Mouse (Mus musculus): Measurements from ENCODE around the gene Kcnh1. TPM values are rescaled to one million over a fixed set of nuclear protein-coding genes. Genes with fewer than 3 reads are reported as not detected.

Gene Kcnh1
- polyA plus RNA-seq, 2 experiments, result under 0.01 TPM; not detected in 1

- H3K4me3 ChIP-seq (ENCODE audit: insufficient read depth in 1 of 2, low read depth in 2 of 2, low read length in 2 of 2), result no peak overlapping the region
- no peaks in the 10 kb centered on the region for H3K9me3 ChIP-seq (ENCODE audit: control insufficient read depth, low read length)
- H3K27ac ChIP-seq, result no peak overlapping the region
- no peaks in the 10 kb centered on the region for H3K36me3 ChIP-seq (replicated peaks; ENCODE audit: control insufficient read depth, insufficient read depth, low read depth)
- DNase-seq (ENCODE audit: low read depth in 3 of 3, low spot score in 3 of 3) (no peak), ATAC-seq (ENCODE audit: insufficient read depth) (peak; percentile 44; the same call in 1 of the 2 replicates)
- H3K4me2 ChIP-seq (ENCODE audit: low read depth), result no peak overlapping the region
- peaks cover 0 to 17% of the 10 kb centered on the region in 2 experiments; a peak in 3 of 4 replicates for H3K4me1 ChIP-seq (replicated peaks; ENCODE audit: control insufficient read depth in 2 of 2, insufficient read depth in 2 of 2, low read length in 1 of 2)
- 32% methylated on average over 6 of the region's 6 CpGs for whole genome bisulfite sequencing (ENCODE audit: insufficient replicate concordance)
- no peak for TF ChIP-seq CTCF (IDR thresholded peaks at IDR 0.05; ENCODE audit: low read depth)
- TF ChIP-seq EP300 (IDR thresholded peaks at IDR 0.05; ENCODE audit: low read depth), result no peak
- H3K9ac ChIP-seq (replicated peaks), result no peak overlapping the region
- no peaks in the 10 kb centered on the region for H3K27me3 ChIP-seq (ENCODE audit: control insufficient read depth, insufficient read depth, low read length)
Measured at GRCm38 (mm10) chr1:192311851-192312438, 121.4 kb downstream of the Kcnh1 start.

GRCm38 (mm10) chr1:192312446-192312845 lies 121.9 kb downstream of the Kcnh1 start:
- H3K9ac ChIP-seq (replicated peaks), result no peak overlapping the region
- no peak overlapping the region for H3K4me2 ChIP-seq (ENCODE audit: low read depth)
- H3K4me3 ChIP-seq (ENCODE audit: insufficient read depth in 1 of 2, low read depth in 2 of 2, low read length in 2 of 2), result no peak overlapping the region
- WGBS (ENCODE audit: insufficient replicate concordance), result 41% methylated on average over 4 of the region's 4 CpGs
- H3K9me3 ChIP-seq (ENCODE audit: control insufficient read depth, low read length), result no peaks in the 10 kb centered on the region
- H3K27me3 ChIP-seq (ENCODE audit: control insufficient read depth, insufficient read depth, low read length), result no peaks in the 10 kb centered on the region
- peaks cover 0 to 17% of the 10 kb centered on the region in 2 experiments; a peak in 3 of 4 replicates for H3K4me1 ChIP-seq (replicated peaks; ENCODE audit: control insufficient read depth in 2 of 2, insufficient read depth in 2 of 2, low read length in 1 of 2)
- no peak for TF ChIP-seq EP300 (IDR thresholded peaks at IDR 0.05; ENCODE audit: low read depth)
- no peak for TF ChIP-seq CTCF (IDR thresholded peaks at IDR 0.05; ENCODE audit: low read depth)
- no peaks in the 10 kb centered on the region for H3K36me3 ChIP-seq (replicated peaks; ENCODE audit: control insufficient read depth, insufficient read depth, low read depth)
- no peak for ATAC-seq (ENCODE audit: insufficient read depth)
- no peak overlapping the region for H3K27ac ChIP-seq
- no peak for DNase-seq (ENCODE audit: low read depth in 3 of 3, low spot score in 3 of 3)

GRCm38 (mm10) chr1:192312998-192313397 lies 122.4 kb downstream of the Kcnh1 start:
- Histone ChIP-seq H3K27me3 (ENCODE audit: control insufficient read depth, insufficient read depth, low read length) (no peaks in the 10 kb centered on the region), H3K27ac (no peak overlapping the region), H3K4me3 (ENCODE audit: insufficient read depth in 1 of 2, low read depth in 2 of 2, low read length in 2 of 2) (no peak overlapping the region), H3K4me1 (replicated peaks; ENCODE audit: control insufficient read depth in 2 of 2, insufficient read depth in 2 of 2, low read length in 1 of 2) (peaks cover 0 to 17% of the 10 kb centered on the region in 2 experiments; a peak in 3 of 4 replicates), H3K4me2 (ENCODE audit: low read depth) (no peak overlapping the region), H3K36me3 (replicated peaks; ENCODE audit: control insufficient read depth, insufficient read depth, low read depth) (no peaks in the 10 kb centered on the region), H3K9ac (replicated peaks) (no peak overlapping the region), H3K9me3 (ENCODE audit: control insufficient read depth, low read length) (no peaks in the 10 kb centered on the region)
- no peak for TF ChIP-seq CTCF (IDR thresholded peaks at IDR 0.05; ENCODE audit: low read depth)
- no peak for TF ChIP-seq EP300 (IDR thresholded peaks at IDR 0.05; ENCODE audit: low read depth)
- DNase-seq (ENCODE audit: low read depth in 3 of 3, low spot score in 3 of 3), result no peak
- WGBS (ENCODE audit: insufficient replicate concordance), result 70% methylated on average over 4 of the region's 4 CpGs
- no peak for ATAC-seq (ENCODE audit: insufficient read depth)

GRCm38 (mm10) chr1:192313571-192313972 lies 123.0 kb downstream of the Kcnh1 start:
- H3K4me1 ChIP-seq (replicated peaks; ENCODE audit: control insufficient read depth in 2 of 2, insufficient read depth in 2 of 2, low read length in 1 of 2), result peaks cover 0 to 17% of the 10 kb centered on the region in 2 experiments; a peak in 3 of 4 replicates
- no peaks in the 10 kb centered on the region for H3K9me3 ChIP-seq (ENCODE audit: control insufficient read depth, low read length)
- DNase-seq (ENCODE audit: low read depth in 3 of 3, low spot score in 3 of 3) (no peak), ATAC-seq (ENCODE audit: insufficient read depth) (peak; percentile 57; the same call in 1 of the 2 replicates)
- H3K4me3 ChIP-seq (ENCODE audit: insufficient read depth in 1 of 2, low read depth in 2 of 2, low read length in 2 of 2), result no peak overlapping the region
- no peak overlapping the region for H3K27ac ChIP-seq
- H3K9ac ChIP-seq (replicated peaks), result no peak overlapping the region
- no peak overlapping the region for H3K4me2 ChIP-seq (ENCODE audit: low read depth)
- H3K36me3 ChIP-seq (replicated peaks; ENCODE audit: control insufficient read depth, insufficient read depth, low read depth), result no peaks in the 10 kb centered on the region
- no peaks in the 10 kb centered on the region for H3K27me3 ChIP-seq (ENCODE audit: control insufficient read depth, insufficient read depth, low read length)
- WGBS (ENCODE audit: insufficient replicate concordance), result 32% methylated on average over 7 of the region's 7 CpGs
- TF ChIP-seq CTCF (IDR thresholded peaks at IDR 0.05; ENCODE audit: low read depth) (no peak), EP300 (IDR thresholded peaks at IDR 0.05; ENCODE audit: low read depth) (no peak)

GRCm38 (mm10) chr1:192314044-192314443 lies 123.5 kb downstream of the Kcnh1 start:
- Histone ChIP-seq H3K4me2 (ENCODE audit: low read depth) (no peak overlapping the region), H3K4me1 (replicated peaks; ENCODE audit: control insufficient read depth in 2 of 2, insufficient read depth in 2 of 2, low read length in 1 of 2) (peaks cover 0 to 17% of the 10 kb centered on the region in 2 experiments; a peak in 3 of 4 replicates), H3K4me3 (ENCODE audit: insufficient read depth in 1 of 2, low read depth in 2 of 2, low read length in 2 of 2) (no peak overlapping the region), H3K27me3 (ENCODE audit: control insufficient read depth, insufficient read depth, low read length) (no peaks in the 10 kb centered on the region), H3K9ac (replicated peaks) (no peak overlapping the region), H3K27ac (no peak overlapping the region), H3K36me3 (replicated peaks; ENCODE audit: control insufficient read depth, insufficient read depth, low read depth) (no peaks in the 10 kb centered on the region), H3K9me3 (ENCODE audit: control insufficient read depth, low read length) (no peaks in the 10 kb centered on the region)
- no peak for TF ChIP-seq CTCF (IDR thresholded peaks at IDR 0.05; ENCODE audit: low read depth)
- peak; percentile 66; the same call in 1 of the 2 replicates for ATAC-seq (ENCODE audit: insufficient read depth)
- WGBS (ENCODE audit: insufficient replicate concordance), result 30% methylated on average over 3 of the region's 3 CpGs
- DNase-seq (ENCODE audit: low read depth in 3 of 3, low spot score in 3 of 3), result no peak

All from liver, embryonic 14.5 days (tissue).